Mouse (Mus musculus) myocyte (in vitro differentiated cells): Measurements from ENCODE around the gene Gm17324.

ENCODE experiments used
- CEBPB ChIP-seq: IDR thresholded peaks from 2 replicates; pipeline ENCODE4 v1.6.1; 2011; ENCODE audit warnings: mild to moderate bottlenecking, moderate library complexity; ENCODE audit not compliant: poor library complexity, insufficient read depth, severe bottlenecking
- E2F4 ChIP-seq: IDR thresholded peaks from one replicate; pipeline ENCODE4 v1.6.1; 2011; ENCODE audit warnings: mild to moderate bottlenecking, control low read depth, moderate library complexity; ENCODE audit not compliant: insufficient read depth
- MAX ChIP-seq: IDR thresholded peaks from one replicate; pipeline ENCODE4 v1.6.1; 2011; ENCODE audit warnings: low read depth, mild to moderate bottlenecking, control low read depth
- MYOD1 ChIP-seq, 3 experiments: IDR thresholded peaks; one replicate each; pipeline ENCODE4 v1.6.1; 2011; ENCODE audit warnings: control low read depth in 2 of 3, low read depth in 2 of 3, mild to moderate bottlenecking in 2 of 3, moderate library complexity in 1 of 3; ENCODE audit not compliant: insufficient read length in 2 of 3, control insufficient read depth in 1 of 3
- POLR2A ChIP-seq: IDR thresholded peaks from one replicate; pipeline ENCODE4 v1.6.1; 2011; ENCODE audit warnings: low read depth, mild to moderate bottlenecking, control low read depth, moderate library complexity; ENCODE audit not compliant: insufficient read length
- REST ChIP-seq: IDR thresholded peaks from one replicate; pipeline ENCODE4 v1.6.1; 2011; ENCODE audit warnings: mild to moderate bottlenecking, control low read depth, moderate library complexity; ENCODE audit not compliant: insufficient read depth, insufficient read length
- SRF ChIP-seq: IDR thresholded peaks from one replicate; pipeline ENCODE4 v1.6.1; 2011; ENCODE audit warnings: low read depth; ENCODE audit not compliant: control insufficient read depth, insufficient read length
- TCF12 ChIP-seq: IDR thresholded peaks from one replicate; pipeline ENCODE4 v1.6.1; 2011; ENCODE audit warnings: mild to moderate bottlenecking, control low read depth; ENCODE audit not compliant: poor library complexity, insufficient read depth, severe bottlenecking
- TCF3 ChIP-seq: IDR thresholded peaks from one replicate; pipeline ENCODE4 v1.6.1; 2011; ENCODE audit warnings: low read depth, control low read depth; ENCODE audit not compliant: insufficient read length
- USF1 ChIP-seq: IDR thresholded peaks from one replicate; pipeline ENCODE4 v1.6.1; 2011; ENCODE audit warnings: low read depth, mild to moderate bottlenecking, control low read depth, moderate library complexity

- TF ChIP-seq POLR2A: no peak
- TF ChIP-seq MAX: no peak
- TF ChIP-seq MYOD1 (IDR thresholded peaks at IDR 0.05; ENCODE audit: control insufficient read depth in 1 of 3, insufficient read length in 2 of 3, low read depth in 2 of 3): no peak
- no peak for TF ChIP-seq REST
- TF ChIP-seq E2F4: no peak
- no peak for TF ChIP-seq TCF12
- TF ChIP-seq TCF3: no peak
- no peak for TF ChIP-seq CEBPB
- TF ChIP-seq USF1: no peak
- TF ChIP-seq SRF: no peak
Measured at GRCm38 (mm10) chr9:78493171-78493570, 44.6 kb upstream of the Gm17324 start.
